Mouse (Mus musculus): ENCODE results near the gene Rtn3. TPM values are rescaled to one million over a fixed set of nuclear protein-coding genes. Genes with fewer than 3 reads are reported as not detected.
A peak's percentile ranks its signal among the peaks of the same experiment; 100 is the strongest.
"Not testable (repeated sequence)": the region's sequence is repeated elsewhere in the genome, so short reads cannot be mapped to it uniquely, and the experiment has no call there.

Rtn3 gene
- polyA plus RNA-seq, 1 experiment from 2014 or later = 127 TPM

DNA sequence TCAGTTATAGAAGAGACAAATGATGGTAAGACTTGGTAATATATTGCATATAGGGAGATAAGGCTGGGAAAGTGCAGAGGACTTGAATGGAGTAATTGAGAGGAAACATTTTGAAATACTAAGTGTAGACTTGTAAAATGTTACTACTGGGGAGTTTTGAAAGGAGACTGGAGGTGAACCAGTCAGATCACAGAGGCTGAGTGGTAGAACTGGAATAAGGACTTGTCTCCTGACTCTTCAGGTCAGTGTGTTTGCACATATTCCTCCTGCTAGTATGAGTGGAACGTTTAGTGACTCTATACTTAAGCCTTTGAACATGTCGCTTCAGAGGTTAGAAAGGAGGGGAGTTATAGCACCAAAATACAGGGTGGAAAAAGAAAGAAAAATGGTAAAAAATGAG is 19.4 kb upstream of the Rtn3 start:
- no peak overlapping the region for H3K4me2 ChIP-seq
- H3K9me3 ChIP-seq (replicated peaks) = no peaks in the 10 kb centered on the region
- no peaks in the 10 kb centered on the region for H3K36me3 ChIP-seq
- no peak overlapping the region for H3K4me3 ChIP-seq
- H3K27me3 ChIP-seq = no peaks in the 10 kb centered on the region
- H3K9ac ChIP-seq = no peak overlapping the region
- no peak for ATAC-seq (replicated peaks; ENCODE audit: insufficient number of reproducible peaks, insufficient read depth, low FRiP score, low read depth)
- no peak overlapping the region for H3K27ac ChIP-seq
- WGBS = 80% methylated on average over 2 of the region's 2 CpGs
- H3K4me1 ChIP-seq (replicated peaks) = peaks cover 3% of the 10 kb centered on the region; the same call in 1 of the 2 replicates

DNA sequence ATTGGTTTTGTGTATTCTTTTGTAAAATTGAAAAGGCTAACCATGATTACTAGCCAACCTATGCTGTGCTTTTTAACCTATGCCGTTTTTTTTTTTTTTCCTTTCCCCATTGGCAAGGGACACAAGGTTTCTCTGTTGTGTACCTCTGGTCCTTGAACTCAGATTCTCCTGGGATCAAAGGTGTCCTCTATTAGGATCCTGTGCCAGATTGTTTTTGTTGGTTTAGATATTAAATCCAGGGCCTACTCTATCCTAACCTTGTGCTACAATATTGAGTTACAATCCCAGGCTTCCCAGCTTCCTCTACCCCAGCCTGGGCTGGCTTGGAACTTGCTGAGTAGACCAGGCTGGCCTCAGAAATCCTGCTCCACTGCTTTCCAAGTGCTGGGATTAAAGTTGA is 17.6 kb upstream of the Rtn3 start:
- 87% methylated on average over 1 of the region's 1 CpGs for WGBS
- Histone ChIP-seq H3K4me3 (no peak overlapping the region), H3K9ac (no peak overlapping the region), H3K4me1 (replicated peaks) (peaks cover 4% of the 10 kb centered on the region), H3K4me2 (no peak overlapping the region), H3K27ac (no peak overlapping the region), H3K27me3 (no peaks in the 10 kb centered on the region), H3K9me3 (replicated peaks) (no peaks in the 10 kb centered on the region), H3K36me3 (no peaks in the 10 kb centered on the region)
- no peak for ATAC-seq (replicated peaks; ENCODE audit: insufficient number of reproducible peaks, insufficient read depth, low FRiP score, low read depth)

DNA sequence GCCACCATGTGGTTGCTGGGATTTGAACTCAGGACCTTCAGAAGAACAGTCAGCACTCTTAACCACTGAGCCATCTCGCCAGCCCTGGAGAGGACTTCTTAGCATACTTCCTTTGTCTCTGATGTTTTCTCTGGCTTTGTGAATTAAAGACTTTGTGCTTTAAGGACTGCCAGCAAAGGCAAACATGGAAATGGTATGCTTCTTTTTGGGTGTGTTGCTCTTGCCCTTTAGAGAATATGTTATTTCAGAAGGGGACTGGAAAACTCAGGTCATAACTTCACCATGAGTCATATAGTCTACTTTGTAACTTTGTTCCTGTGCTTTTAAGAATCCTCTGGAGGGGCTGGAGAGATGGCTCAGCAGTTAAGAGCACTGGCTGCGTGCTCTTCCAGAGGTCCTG is 15.7 kb upstream of the Rtn3 start:
- H3K4me1 ChIP-seq (replicated peaks) = peaks cover 8% of the 10 kb centered on the region
- no peaks in the 10 kb centered on the region for H3K36me3 ChIP-seq
- H3K9me3 ChIP-seq (replicated peaks) = no peaks in the 10 kb centered on the region
- no peak for ATAC-seq (replicated peaks; ENCODE audit: insufficient number of reproducible peaks, insufficient read depth, low FRiP score, low read depth)
- H3K4me3 ChIP-seq = no peak overlapping the region
- H3K27me3 ChIP-seq = no peaks in the 10 kb centered on the region
- no peak overlapping the region for H3K27ac ChIP-seq
- H3K4me2 ChIP-seq = no peak overlapping the region
- H3K9ac ChIP-seq = no peak overlapping the region
- WGBS = 75% methylated on average over 2 of the region's 2 CpGs

DNA sequence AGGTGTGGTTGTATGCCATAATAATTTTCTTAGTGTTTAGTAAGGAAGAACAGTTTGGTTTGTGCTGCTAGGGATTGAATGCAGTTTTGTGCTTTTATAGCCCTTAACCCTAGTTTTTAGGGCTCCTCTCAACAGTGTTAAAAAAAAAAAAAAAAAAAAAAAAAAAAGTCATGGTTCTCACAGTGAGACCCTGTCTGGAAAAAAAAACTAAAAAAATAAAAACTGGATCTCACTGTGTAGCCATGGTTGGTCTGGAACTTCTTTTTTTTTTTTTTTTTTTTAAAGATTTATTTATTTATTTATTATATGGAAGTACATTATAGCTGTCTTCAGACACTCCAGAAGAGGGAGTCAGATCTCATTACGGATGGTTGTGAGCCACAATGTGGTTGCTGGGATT is 13.0 kb upstream of the Rtn3 start:
- H3K4me3 ChIP-seq; H3K27me3 ChIP-seq; H3K27ac ChIP-seq; H3K9me3 ChIP-seq (replicated peaks); H3K9ac ChIP-seq; ATAC-seq (replicated peaks; ENCODE audit: insufficient number of reproducible peaks, insufficient read depth, low FRiP score, low read depth); H3K4me1 ChIP-seq (replicated peaks); H3K36me3 ChIP-seq: not testable (repeated sequence)
- 77% methylated on average over 1 of the region's 1 CpGs for WGBS
- H3K4me2 ChIP-seq = peak overlapping the region; percentile 89

DNA sequence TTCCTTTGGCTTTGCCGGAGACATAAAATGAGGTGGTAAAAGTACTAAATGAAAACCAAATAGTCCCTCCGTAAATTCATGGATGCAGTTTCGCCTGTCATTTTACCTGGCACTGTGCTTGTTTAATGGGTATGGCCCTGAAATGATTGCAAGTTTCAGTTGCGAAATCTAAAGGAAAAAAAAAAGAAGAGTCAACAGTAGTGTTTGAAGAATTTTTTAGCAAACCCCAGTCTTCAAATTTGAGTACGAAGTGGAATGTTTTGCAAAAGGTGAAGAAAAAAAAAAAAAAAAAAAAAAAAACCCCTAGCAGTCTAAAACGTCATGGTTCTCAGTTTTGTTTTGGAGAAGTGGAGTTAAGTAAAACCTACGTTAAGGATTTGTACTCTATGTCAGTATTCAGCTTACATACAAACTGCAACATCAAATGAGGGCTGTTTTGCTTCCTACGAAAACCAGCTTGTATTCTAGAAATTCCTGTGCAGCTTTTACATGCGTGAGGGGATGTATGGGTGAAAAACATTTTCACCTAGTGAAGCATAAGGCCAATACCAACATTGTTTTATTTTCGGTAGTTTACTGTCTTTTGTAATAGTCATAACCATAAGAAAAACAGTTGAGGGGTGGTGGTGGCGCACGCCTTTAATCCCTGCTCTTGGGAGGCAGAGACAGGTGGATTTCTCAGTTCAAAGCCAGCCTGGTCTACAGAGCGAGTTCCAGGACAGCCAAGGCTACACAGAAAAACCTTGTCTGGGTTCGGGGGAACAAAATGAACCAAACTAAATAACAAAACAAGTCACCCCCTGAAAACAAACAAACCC is 12.3 kb upstream of the Rtn3 start:
- H3K4me2 ChIP-seq = peak overlapping the region; percentile 89
- ATAC-seq (replicated peaks; ENCODE audit: insufficient number of reproducible peaks, insufficient read depth, low FRiP score, low read depth) = no peak
- 37% methylated on average over 14 of the region's 14 CpGs for WGBS

DNA sequence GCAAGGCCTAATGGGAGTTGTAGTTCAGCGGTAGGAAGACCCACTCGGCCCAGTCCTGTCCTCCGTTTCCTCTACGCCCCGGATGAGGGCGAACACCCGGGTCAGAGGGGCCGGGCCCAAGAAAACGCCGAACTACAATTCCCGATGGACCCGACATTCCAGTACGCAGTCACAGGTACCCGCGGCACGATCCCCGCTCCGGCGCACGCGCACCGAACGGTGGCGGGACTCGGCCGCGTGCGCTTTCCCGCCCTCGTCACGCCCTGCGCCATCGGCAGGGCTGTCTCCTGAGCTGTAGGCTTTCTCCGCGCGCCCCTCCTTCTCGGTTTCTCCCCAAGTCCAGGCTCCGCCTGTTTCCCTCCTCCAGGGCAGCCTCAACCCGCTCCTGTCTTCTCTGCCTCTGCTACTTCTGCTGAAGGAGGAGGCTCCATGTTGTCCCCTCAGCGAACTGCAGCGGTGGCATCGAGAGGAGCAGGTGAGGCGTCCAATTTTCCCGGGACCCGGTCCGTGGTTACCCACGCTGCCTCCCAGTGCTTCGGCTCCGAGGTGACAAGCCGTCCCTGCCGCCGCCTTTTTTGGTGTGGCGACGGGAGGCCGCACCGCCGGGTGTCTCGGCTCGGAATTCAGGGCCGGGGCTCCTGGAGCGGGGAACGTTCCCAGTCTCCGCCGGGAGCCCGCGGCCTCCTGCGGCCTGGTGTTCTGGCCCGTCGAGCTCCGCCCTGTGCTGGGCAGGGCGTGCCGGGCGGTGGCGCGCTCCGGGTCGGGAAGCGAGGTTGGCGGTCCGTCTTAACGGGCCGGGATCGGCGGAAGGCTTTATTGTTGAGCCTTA is 11.3 kb upstream of the Rtn3 start:
- Histone ChIP-seq H3K9ac (peak overlapping the region; percentile 91), H3K4me2 (peak overlapping the region; percentile 89), H3K4me1 (replicated peaks) (peaks cover 9% of the 10 kb centered on the region), H3K4me3 (peak overlapping the region; percentile 90), H3K36me3 (no peaks in the 10 kb centered on the region), H3K27me3 (no peaks in the 10 kb centered on the region), H3K27ac (peak overlapping the region; percentile 100), H3K9me3 (replicated peaks) (no peaks in the 10 kb centered on the region)
- peak; percentile 97 for ATAC-seq (replicated peaks; ENCODE audit: insufficient number of reproducible peaks, insufficient read depth, low FRiP score, low read depth)
- under 1% methylated on average over 84 of the region's 84 CpGs for WGBS

More for the DNA sequence above, 12.3 kb upstream of the Rtn3 start:
- peak overlapping the region; percentile 100 for H3K27ac ChIP-seq
- H3K9me3 ChIP-seq (replicated peaks) = no peaks in the 10 kb centered on the region
- no peaks in the 10 kb centered on the region for H3K36me3 ChIP-seq
- H3K9ac ChIP-seq = peak overlapping the region; percentile 91
- H3K4me1 ChIP-seq (replicated peaks) = peaks cover 9% of the 10 kb centered on the region
- H3K27me3 ChIP-seq = no peaks in the 10 kb centered on the region
- peak overlapping the region; percentile 90 for H3K4me3 ChIP-seq

DNA sequence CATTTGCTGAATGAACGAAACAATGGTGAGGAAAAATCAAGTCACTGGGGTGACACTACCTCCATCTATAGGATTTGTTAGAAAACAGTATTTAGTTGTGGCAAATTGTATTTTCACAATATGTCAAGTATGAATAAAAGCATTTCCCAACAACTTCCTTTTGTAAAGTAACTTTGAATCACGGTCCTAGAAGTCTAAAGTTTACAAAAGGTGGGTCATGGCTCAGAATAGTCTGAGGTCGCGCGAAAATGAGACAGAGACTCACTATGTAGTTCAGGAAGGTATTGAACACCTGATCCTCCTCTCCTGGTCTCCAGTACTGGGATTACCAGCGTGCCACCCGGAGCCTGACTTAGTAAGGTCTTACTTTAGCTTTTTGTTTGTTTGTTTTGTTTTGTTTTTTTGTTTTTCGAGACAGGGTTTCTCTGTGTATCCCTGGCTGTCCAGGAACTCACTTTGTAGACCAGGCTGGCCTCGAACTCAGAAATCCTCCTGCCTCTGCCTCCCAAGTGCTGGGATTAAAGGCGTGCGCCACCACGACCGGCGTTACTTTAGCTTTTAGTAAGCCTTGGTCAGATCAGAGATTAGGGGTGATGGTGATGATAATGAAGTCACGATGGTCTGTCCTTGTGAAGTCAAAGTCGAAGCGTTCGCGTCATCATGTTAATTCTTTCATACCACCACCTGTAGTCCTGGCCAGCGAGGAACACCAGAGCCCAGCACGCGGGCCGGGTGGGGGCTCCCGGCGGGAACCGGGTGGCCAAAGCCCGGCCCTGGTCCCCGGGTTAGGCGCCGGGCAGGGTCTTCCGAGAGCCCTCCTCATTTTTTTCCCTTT is 10.5 kb upstream of the Rtn3 start, which contains the start of gene Atl3:
TSS of gene Atl3 (plus strand) at position 689 of the 835 bp plus-strand sequence.
- peak within 1 kb of the TSS; percentile 91 for H3K9ac ChIP-seq
- H3K9me3 ChIP-seq (replicated peaks) = no peaks in the 10 kb centered on the region
- H3K4me3 ChIP-seq = peak within 1 kb of the TSS; percentile 90
- no peak for ATAC-seq (replicated peaks; ENCODE audit: insufficient number of reproducible peaks, insufficient read depth, low FRiP score, low read depth)
- peak within 1 kb of the TSS; percentile 89 for H3K4me2 ChIP-seq
- H3K27ac ChIP-seq = peak within 1 kb of the TSS; percentile 100
- 28% methylated on average over 31 of the region's 31 CpGs for whole genome bisulfite sequencing
- H3K36me3 ChIP-seq = no peaks in the 10 kb centered on the region
- H3K4me1 ChIP-seq (replicated peaks) = peaks cover 9% of the 10 kb centered on the region
- no peaks in the 10 kb centered on the region for H3K27me3 ChIP-seq

DNA sequence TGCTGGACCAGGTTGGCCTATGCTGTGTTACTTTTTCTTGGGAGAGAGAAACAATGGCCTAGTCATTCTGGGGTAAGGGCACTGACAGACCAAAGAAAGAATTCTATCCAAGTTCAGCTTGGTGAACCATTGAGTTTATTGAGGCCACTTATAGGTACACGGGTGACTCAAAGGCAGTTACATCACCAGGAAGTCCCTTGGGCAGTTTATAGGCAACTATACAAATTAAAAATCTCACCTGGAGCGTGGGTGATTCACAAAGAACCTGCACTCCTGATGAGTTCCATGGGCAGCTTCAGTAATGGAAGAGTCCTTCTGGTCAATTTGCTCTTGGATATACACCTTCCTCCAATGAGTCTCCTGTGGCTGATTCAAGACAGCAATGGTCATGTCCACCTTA is 9.6 kb upstream of the Rtn3 start:
- no peaks in the 10 kb centered on the region for H3K27me3 ChIP-seq
- H3K27ac ChIP-seq = no peak overlapping the region
- H3K4me3 ChIP-seq = no peak overlapping the region
- H3K9ac ChIP-seq = no peak overlapping the region
- peaks cover 9% of the 10 kb centered on the region for H3K4me1 ChIP-seq (replicated peaks)
- 91% methylated on average over 2 of the region's 2 CpGs for WGBS
- H3K9me3 ChIP-seq (replicated peaks) = no peaks in the 10 kb centered on the region
- H3K4me2 ChIP-seq = no peak overlapping the region
- H3K36me3 ChIP-seq = no peaks in the 10 kb centered on the region
- no peak for ATAC-seq (replicated peaks; ENCODE audit: insufficient number of reproducible peaks, insufficient read depth, low FRiP score, low read depth)

DNA sequence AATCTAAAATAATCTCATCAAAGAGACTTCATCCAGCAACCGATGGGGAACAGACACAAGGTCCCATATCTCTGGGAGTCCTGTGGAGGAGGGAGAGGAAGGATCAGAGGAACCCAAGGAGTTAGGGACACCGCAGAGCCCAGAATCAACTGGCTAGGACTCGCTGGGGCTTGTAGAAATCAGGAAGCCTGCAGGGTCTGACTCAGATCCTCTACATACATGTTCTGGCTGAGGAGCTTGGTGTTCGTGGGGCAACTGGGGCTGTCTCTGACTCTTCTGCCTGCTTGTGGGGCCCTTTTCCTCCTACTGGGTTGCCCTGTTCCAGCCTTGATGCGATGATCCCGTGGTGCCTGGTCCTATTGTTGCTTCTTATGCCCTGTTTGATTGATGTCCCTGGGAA is 8.9 kb upstream of the Rtn3 start:
- Histone ChIP-seq H3K9ac (no peak overlapping the region), H3K4me3 (no peak overlapping the region), H3K4me2 (no peak overlapping the region), H3K27me3 (no peaks in the 10 kb centered on the region), H3K4me1 (replicated peaks) (peaks cover 9% of the 10 kb centered on the region), H3K27ac (no peak overlapping the region), H3K9me3 (replicated peaks) (no peaks in the 10 kb centered on the region), H3K36me3 (no peaks in the 10 kb centered on the region)
- no peak for ATAC-seq (replicated peaks; ENCODE audit: insufficient number of reproducible peaks, insufficient read depth, low FRiP score, low read depth)
- 81% methylated on average over 6 of the region's 6 CpGs for WGBS

DNA sequence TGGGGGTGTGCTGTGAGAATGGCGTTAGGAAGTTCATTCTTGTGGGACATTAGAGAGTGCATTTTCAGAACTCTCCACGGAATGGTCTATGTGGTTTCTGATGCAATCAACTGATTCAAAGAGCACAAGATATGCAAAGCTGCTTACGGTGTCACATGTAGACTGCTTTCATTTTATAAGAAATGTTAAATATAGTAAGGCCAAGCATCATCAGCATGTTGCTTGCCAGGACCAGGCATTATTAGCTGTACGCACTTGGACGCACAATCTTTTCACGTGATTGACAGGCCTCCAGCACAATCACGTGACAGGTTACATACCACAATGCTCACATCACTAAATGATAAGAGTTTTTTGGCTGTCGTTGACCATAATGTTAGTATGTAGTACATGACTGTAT is 4.6 kb upstream of the Rtn3 start:
- no peaks in the 10 kb centered on the region for H3K9me3 ChIP-seq (replicated peaks)
- no peak overlapping the region for H3K4me2 ChIP-seq
- H3K4me3 ChIP-seq = no peak overlapping the region
- ATAC-seq (replicated peaks; ENCODE audit: insufficient number of reproducible peaks, insufficient read depth, low FRiP score, low read depth) = no peak
- H3K27ac ChIP-seq = 0 out of 2 replicates have a peak overlapping the region, but pooled peaks have one; percentile 2
- no peak overlapping the region for H3K9ac ChIP-seq
- 56% methylated on average over 8 of the region's 8 CpGs for WGBS
- peaks cover 6% of the 10 kb centered on the region for H3K4me1 ChIP-seq (replicated peaks)
- no peaks in the 10 kb centered on the region for H3K36me3 ChIP-seq
- H3K27me3 ChIP-seq = no peaks in the 10 kb centered on the region

DNA sequence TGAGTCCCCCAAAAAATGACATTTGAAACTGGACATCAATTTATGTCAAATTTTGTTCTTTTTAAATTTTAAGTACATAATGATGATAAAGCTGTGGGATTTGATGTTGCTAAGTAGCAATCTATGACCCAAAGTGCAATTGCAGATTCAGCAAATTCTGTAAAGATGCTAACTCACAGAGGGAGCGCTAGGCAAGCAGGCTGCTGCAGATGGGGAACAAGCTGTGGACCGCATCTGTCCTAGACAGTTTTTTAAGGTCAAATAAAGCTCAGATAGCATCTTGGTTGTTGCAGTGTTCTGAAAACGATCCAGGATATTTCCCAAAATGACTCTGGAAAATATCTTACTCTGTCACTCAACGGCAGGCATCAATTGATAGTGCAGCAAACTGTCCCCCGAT is 995 bp upstream of the Rtn3 start:
- Histone ChIP-seq H3K36me3 (no peaks in the 10 kb centered on the region), H3K4me3 (peak overlapping the region; percentile 85; the same call in 1 of the 2 replicates), H3K9ac (no peak overlapping the region), H3K9me3 (replicated peaks) (no peaks in the 10 kb centered on the region), H3K4me1 (replicated peaks) (peaks cover 22% of the 10 kb centered on the region), H3K27ac (peak overlapping the region; percentile 98), H3K4me2 (peak overlapping the region; percentile 66), H3K27me3 (no peaks in the 10 kb centered on the region)
- no peak for ATAC-seq (replicated peaks; ENCODE audit: insufficient number of reproducible peaks, insufficient read depth, low FRiP score, low read depth)
- WGBS = 24% methylated on average over 5 of the region's 5 CpGs
